Mouse (Mus musculus): ENCODE measurements around the gene Teddm2.

- TF ChIP-seq CTCF (IDR thresholded peaks at IDR 0.05; ENCODE audit: low read depth, low read length) (no peak), TAL1 (conservative IDR thresholded peaks at IDR 0.05; ENCODE audit: low read depth, low read length) (no peak), POLR2AphosphoS5 (IDR thresholded peaks at IDR 0.05; ENCODE audit: insufficient replicate concordance, low read depth, low read length) (no peak), GATA1 (IDR thresholded peaks at IDR 0.05; ENCODE audit: borderline replicate concordance, low read length) (no peak), GATA2 (IDR thresholded peaks at IDR 0.05; ENCODE audit: borderline replicate concordance, low read depth, low read length) (no peak)
Observed at GRCm38 (mm10) chr1:153935844-153936380, 35.9 kb upstream of the Teddm2 start.

All from G1E (cell line).